Mouse (Mus musculus) gastrocnemius, postnatal 4 days (tissue): ENCODE measurements around the gene Rnh1. TPM values are rescaled to one million over a fixed set of nuclear protein-coding genes. Genes with fewer than 3 reads are reported as not detected.
A peak's percentile ranks its signal among the peaks of the same experiment; 100 is the strongest.

ENCODE experiments used
- DNase-seq, 2 experiments: peaks; one replicate each; pipeline ENCODE4 v3.0.0; 2021 to 2022; ENCODE audit warnings: low spot score in 2 of 2, mixed read lengths in 2 of 2
- total RNA-seq, 2 experiments: library from RNA; stranded (reverse); gene quantifications; 2 replicates each; pipeline ENCODE4 v1.2.3; 2021

Rnh1 gene
- total RNA-seq, 2 experiments from 2014 or later = 64.5 to 79.3 TPM

DNA sequence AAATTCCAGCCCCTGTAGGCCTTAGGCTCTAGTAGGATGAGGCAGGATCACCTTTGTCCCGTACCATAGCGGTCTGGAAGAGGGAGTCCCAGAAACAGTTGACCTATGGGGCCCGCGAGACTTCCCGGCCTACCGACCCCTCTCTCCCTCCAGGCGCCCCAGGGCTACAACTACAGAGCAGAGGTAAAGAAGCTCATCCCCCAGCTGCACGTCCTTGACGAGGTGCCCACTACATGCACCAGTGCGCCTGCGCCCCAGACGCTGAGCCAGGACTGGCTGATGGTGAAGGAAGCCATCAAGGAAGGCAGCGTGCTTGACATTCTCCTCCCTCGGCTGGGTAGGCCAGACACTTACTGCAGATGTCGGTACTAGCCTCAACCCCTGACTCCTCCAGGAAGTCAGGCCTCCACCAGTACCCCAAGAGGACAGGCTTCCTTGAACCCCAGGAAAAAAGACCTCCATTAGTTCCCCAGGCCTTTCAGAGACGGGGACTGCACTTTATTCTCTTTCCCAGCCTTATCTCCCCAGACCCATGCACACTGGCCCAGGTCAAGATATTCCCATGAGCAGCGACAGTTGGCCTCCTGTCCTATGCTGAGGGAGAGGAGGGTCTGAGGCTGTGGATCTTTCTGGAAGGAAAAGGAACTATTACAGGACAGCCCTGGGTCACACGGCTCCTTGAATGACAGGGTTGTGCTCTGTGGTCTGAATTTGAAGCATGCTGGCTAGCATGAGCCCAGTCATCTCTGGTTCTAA, 33.7 kb upstream of the Rnh1 start:
- DNase-seq = no peak

DNA sequence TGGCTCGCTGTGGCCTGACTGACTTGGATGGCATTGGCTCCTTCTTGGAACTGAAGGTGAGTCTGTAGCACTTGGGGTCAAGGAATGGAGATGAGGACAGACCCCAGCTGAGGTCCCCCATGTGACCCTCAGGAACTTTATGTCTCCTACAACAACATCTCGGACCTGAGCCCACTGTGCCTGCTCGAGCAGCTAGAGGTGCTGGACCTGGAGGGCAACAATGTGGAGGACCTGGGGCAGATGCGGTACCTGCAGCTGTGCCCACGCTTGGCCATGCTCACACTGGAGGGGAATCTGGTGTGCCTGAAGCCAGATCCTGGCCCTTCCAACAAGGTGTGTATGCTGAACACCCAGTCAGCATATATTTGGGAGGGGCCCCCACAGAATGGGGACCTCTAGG, 32.8 kb upstream of the Rnh1 start:
- DNase-seq = no peak

DNA sequence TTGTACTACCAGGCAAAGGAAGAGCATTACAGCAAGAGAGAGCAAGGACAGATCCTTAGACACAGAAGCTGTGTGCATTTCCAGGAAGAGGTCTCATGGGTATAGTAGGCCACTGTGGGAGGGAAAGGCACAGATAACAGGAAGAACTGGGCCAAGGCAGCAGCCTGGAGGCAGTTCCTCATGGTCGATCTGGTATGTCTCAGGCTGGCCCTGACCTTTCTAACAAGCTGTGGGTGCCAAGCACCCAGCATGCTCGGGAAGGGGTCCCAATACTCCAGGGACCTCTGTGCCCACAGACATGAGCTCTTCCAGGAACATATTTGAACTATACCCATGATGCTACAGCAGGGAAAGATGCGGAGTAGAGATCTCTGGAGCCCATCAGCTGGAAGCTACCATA, 31.9 kb upstream of the Rnh1 start:
- no peak for DNase-seq

DNA sequence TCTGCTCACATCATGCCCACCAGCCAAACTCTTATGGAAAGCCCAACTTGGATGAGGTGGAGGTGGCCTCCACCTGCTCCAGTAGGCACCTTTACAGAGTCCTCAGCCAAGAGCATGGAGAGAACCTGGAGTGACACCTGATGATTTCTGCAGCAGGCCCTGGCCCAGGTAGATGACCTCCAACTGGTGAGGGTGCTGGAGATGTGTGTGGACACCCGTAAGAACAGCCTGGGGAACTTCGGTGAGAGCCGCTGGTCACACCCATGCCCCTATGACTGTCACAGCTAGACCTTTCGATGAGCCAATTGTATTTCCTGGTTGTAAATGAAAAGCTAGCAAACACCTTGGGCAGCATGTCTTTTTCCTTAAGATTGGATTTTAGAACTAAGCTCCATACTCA, 25.5 kb upstream of the Rnh1 start:
- DNase-seq = no peak

DNA sequence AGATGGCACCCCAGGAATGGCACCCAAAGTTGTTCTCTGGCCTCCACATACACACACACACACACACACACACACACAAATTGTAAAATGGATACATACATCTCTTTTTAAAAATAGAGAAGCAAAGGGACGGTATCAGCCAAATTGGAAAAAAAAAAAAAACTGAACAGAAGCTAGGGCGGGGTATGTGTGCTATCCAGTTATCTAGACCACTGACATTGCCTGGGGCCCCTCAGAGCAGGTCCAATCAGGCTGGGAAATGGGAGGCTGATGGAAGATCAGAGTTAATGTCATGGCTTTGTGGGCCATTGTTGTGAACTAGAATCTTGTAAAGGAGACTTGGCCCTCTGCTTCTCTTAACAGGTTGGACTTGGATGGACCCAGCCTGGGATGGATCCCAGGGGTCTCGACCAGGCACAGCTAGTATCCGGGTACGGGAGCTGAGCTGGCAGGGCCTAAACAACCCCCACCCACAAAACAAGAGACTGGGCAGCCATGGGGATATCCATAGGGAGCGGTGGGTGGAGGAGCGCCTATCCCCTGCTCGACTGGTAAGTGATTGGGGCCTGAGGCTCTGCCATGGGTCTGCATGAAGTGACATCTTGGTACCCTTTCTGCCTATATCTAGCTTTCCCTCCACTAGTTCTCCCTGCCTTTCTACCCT, 24.1 kb upstream of the Rnh1 start:
- peak in 1 of 2 experiments; percentile 8 for DNase-seq

DNA sequence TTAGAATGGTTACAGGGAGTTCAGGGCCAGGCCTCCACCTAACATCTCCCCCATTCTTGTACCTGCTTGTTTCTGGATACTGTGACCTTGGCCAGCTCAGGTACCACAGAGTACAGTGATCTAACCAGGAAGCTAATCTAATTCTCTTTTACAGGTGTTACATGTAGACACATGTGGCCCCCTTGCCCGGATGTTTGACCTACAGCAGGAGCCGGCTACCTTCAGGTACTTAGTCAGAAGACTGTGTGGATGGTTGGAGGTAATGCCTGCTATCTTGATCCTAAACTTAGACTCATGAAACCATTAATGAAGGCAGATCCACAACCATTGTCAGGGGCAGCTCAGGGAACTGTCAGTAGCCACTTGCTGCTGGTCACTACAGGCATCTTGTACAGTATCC, 23.1 kb upstream of the Rnh1 start:
- DNase-seq = no peak

DNA sequence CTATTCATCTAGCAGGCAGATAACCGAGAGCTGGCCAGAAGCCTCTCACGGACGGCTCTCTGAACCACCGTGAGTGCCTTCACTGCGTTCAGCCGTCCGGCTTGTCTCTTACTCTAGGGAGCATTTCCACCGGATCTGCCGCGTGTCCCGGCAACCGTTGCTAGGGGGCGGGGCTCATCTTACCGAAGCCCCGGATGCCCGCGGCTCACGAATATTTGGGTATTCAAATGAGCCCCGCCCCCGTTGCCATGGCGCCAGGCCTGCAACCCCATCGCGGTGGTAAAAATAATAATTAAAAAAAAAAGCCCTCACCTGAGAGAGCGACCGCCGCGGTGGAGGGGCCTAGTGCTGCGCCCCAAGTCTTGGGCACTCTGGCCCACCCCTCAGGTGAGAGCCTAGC, 22.2 kb upstream of the Rnh1 start:
- DNase-seq = peak; percentile 67 to 85

DNA sequence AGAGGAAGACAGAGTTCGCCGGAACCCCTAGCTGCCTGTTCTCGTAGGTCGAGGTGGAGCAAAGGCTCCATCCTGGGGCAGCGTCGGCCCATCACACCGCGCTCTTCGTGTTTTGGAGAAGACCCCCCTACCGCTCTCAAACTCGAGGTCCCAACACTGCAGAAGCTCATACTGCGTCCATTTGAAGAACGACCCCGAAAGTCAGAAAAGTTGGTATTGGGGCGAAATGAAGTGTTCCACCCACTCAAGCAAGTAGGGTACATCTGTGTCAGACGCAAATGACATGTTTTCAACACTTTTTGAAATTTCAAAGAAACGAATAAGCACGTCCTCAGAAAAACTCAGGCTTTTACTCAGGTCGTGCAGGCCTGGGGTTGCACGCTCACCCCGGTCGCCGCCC, 21.8 kb upstream of the Rnh1 start:
- DNase-seq = no peak

DNA sequence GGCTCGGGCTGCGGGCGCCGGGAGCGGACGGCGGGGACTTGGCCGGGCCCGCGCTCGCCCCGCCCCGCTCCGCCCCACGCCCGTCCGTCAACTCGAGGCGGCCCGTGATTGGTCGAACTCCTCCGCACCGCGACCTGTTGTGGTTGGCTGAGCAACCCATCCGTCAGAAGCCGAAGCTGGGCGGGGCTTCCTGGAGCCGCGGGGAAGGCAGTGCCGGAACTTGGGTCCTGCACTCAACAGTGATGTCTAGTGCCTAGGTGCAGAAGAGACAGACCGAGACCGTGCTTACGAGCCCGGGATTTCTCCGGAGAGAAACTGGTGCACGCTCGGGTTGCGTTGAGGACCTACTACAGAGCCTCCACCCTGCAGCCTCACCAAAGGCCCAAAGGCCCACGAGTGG, 21.3 kb upstream of the Rnh1 start, which contains the start of the genes Hras and Lrrc56:
Gene Hras (minus strand): TSS at position 58 of the 400 bp plus-strand sequence.
Gene Lrrc56 (plus strand): TSS at position 210 of the 400 bp plus-strand sequence.
- DNase-seq = peak; percentile 97 to 98

DNA sequence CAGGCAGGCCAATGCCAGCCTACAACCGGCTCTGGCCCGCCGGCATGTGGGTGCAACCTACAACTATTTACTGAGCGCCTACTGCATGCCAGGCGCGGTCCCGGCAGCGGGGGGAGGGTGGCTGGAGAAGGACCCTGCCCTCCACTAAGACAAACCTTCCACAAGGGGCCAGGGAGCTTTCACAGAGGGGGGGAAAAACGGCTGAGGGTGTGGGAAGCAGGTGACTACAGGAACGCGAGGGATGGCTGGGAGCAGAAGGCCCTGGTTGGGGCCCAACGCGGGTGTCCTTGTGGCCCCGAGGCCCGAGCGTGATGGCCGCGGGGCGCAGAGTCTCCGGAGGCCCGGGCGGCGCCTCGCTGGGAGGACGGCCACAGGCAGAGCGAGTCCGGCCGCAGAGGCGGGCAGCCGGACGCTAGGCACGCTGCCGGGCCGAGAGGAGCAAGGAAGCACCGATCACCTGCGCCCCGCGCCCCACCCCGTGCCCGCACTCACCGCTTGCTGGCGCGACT, 20.7 kb upstream of the Rnh1 start:
- DNase-seq = peak in 1 of 2 experiments; percentile 58

DNA sequence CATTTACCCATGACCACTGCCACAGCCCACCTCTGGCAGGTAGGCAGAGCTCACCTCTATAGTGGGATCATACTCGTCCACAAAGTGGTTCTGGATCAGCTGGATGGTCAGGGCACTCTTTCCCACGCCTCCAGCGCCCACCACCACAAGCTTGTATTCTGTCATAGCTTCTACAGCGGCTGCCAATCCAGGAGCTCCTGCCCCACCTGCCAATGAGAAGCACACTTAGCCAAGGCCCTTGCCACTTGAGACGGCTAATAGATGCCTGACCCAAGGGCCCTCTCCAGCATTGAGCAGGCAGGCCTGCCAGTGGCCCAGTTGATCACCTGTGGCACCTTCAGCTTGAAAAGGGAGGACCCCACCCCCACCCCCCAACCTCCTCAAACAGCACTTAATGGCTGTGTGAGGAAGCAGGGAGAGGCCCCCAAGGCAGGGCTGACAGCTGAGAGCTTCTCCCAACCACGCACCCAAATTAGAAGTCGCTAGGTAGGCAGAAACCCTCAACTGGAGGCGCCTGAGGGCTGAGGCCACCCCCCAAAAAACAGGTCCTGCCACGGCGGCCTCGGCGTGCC, 20.2 kb upstream of the Rnh1 start:
- DNase-seq = no peak

DNA sequence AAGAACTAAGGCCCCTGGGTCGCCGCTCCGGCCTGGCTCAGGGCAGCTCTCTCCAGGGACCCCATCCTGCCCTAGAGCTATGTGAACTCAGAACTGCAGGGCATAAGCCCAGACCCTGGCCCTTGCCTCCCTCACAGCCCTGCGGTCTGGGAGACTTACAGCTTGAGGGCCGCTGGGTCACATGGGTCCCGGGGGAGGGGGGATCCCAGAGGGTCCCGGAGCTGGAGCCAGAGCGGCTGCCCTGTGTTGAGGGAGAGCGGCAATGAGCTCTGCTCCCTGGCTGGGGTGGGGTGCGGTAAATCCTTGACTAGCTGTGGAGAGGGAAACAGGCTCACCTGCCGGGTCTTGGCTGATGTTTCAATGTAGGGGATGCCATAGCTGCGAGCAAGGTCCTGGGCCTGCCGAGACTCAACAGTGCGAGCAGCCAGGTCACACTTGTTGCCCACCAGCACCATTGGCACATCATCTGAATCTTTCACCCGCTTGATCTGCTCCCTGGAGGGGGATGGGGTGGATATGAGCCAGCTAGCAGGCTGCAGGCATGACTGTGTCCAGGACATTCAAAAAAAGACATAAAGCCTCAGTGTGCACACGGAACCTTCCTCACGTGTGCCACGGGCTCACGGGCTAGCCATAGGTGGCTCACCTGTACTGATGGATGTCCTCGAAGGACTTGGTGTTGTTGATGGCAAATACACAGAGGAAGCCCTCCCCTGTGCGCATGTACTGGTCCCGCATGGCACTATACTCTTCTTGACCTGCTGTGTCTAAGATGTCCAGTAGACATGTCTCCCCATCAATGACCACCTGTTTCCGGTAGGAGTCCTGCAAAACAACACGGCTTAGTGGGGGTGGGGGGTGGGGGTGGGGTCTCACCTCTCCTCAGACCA, 19.4 kb upstream of the Rnh1 start:
- peak in 1 of 2 experiments; percentile 10 for DNase-seq

DNA sequence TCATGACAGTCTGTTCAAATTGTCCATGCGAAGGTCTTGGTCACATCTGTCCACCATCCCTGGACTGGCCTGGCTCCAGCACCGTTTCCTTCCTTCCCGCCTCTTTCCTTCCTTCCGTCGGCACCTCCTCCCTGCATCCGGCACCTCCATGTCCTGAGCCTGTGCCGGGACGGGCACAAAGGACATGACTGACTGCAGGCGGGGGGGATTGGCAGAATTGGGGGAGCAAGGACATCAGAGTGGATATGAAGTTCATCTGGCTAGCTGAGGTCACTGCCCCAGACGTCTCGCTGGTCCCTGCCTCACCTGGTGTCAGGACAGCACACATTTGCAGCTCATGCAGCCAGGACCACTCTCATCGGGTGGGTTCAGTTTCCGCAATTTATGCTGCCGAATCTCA, 18.4 kb upstream of the Rnh1 start:
- DNase-seq = no peak

DNA sequence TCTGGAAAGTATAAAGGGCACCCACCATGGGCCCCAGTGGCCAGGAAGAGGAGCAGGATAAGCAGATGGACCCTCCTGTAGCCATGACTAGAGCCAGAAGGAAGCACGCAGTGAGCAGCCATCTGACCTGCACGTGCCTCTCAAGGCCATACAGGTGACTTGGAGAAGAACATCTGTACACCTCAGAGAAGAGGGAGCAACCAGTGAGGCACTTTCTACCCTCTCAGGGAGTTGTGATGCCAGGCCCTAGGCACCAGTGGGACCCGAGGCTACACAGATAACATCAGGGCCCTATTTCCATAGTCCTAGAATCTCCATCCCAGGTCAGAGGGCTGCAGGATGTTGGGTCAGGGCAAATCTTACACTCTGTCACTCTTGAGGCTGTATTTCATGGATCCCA, 17.6 kb upstream of the Rnh1 start:
- DNase-seq = no peak

DNA sequence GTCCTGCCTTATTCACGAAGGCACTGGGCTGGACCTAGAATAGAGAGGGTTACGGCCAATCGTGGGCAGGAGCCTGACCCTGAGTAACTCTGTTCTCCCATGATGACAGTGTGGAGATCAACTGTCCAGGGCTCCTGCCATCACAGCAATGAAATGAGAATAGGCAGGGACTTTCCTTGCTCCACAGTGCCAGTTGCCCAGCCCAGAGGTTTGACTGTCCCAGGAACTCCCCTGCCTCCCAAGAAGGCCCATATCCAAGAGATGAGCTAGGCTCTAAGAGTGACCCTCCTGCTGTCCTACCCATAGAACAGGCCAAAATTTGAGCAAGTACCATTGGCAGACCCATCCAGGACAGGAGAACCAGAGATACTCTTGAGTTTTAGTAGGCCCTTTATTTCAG, 16.1 kb upstream of the Rnh1 start:
- DNase-seq = no peak

DNA sequence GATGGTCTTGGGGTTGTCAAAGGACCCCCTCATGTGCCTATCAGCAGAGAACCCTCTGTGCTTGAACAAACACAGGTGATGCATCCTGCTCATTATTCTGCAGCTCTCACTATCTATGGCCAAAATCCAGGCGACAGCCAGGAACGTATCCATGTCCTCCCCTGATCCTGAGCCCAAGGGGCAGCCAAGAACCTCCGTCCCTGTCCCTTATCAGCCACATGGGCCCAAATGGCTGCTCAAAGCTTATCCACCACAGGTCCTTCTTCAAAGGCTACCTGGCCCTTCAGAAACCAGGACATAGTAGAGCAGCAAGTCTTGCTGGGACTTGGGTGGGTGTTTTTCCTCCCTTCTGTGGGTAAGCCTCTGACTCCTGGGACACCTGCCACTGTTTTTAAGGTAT, 15.5 kb upstream of the Rnh1 start:
- DNase-seq = no peak

DNA sequence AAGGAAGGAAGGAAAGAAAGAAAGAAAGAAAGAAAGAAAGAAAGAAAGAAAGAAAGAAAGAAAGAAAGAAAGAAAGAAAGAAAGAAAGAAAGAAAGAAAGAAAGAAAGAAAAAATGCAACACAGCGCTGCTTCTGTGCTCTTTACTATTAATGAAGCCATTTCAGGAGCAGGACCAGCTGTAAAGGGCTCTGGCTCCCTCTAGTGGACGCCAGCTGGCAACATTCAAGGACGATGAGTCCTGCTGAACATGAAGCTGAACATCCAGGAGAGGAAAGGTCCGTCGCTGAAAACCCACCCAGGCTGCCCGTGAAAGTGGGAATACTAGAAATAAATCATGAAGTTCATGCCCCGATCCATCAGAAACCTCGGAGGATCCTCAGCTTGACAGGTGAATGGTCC, 3.5 kb upstream of the Rnh1 start:
- DNase-seq = peak; percentile 68 to 83

DNA sequence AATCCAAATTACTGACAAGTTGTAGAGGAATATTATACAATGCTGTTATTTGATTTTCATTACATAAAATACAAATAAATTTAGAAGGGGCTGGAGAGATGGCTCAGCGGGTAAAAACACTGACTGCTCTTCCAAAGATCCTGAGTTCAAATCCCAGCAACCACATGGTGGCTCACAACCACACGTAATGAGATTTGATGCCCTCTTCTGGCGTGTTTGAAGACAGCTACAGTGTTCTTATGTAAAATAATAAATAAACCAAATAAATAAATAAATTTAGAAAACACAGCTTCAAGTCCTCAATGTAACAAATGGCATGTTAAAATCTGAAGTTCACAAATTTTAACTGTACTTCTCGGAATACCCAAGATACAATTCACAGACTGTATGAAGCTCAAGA, 2.4 kb upstream of the Rnh1 start:
- no peak for DNase-seq

DNA sequence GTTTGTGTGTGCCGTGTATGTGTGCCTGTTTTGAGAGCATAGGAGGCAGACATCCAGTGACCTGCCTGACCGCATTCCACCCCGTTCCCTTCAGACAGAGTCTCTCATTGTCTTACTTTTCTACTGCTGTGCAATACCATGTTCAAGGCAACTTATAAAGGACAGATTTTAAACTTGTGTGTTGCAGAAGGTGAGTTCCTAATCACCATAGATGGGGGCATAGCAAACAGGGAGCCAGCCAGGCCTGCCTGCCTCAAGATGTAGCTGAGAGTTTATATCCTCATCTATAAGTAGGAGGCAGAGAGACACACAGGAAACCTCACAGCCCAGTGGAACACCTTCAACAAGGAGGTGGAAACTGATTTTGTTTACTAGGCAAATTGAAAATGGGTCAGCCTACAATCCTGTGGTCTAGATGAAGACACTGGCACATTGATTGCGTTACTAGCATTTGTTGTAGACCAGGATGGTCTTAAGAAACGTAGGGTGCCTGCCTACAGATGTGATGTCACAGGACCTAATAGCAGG, 730 bp upstream of the Rnh1 start:
- no peak for DNase-seq

DNA sequence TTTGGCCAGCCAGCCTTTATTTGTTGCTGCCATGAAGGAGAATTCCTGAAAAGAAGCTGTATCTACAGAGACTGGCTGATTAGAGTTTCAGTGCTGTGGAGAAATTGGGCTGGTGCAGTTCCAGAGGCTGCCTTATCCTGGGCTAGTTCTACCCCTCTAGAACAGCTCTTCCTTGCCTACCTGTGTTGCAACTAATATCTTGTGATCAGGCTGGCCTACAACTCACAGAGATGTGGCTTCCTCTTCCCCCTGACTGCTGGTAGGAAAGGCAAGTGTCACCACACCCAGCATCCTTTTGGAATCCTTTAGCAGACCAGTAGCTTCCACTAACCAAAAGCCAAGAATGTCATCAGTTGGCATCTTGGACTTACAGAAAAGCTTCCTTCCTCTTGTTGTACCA, 2.8 kb downstream of the Rnh1 start:
- DNase-seq = no peak

DNA sequence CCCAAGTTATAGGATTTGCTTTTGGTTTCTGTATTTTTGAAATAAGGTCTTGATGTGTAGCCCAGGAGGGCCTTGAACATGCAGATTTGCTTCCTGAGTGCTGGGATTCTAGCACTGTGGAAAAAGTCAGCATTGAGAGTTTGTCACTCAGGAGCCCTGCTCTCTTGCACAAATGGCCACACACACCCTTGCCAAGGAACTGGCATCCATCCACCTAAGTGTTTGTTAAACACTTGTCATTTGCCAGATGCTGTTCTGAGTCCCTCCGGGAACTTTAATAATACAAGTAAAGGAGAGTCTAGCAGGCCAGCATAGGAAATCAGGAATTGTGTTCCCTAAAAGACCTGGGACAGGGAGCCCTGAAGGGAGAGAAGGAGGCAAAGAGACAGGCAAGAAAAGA, 3.4 kb downstream of the Rnh1 start:
- no peak for DNase-seq
